Mouse (Mus musculus): ENCODE measurements around the gene Plcd3.
A peak's percentile ranks its signal among the peaks of the same experiment; 100 is the strongest.

The Plcd3 gene

GRCm38 (mm10) chr11:103058499-103059085, 42.9 kb downstream of the Plcd3 start:
- no peak for DNase-seq

DNA sequence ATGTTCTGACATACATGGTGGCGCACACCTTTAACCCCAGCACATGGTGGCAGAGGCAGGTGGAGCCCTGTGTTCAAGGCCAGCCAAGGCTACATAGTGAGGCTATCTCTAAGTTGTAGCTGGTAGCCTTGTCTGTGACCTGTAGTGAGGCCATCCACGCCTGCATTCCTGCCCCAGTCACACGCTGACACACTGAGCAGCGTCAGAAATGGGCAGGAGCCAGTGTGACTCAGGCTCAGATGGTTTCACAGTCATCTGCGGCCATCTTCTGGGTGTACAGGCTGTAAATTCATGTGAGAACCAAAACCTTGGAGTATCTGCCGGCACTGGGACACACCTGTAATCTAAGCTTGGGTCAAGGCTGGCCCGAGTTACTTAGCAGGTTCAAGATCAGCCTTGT, 44.8 kb downstream of the Plcd3 start:
- no peak for DNase-seq

DNA sequence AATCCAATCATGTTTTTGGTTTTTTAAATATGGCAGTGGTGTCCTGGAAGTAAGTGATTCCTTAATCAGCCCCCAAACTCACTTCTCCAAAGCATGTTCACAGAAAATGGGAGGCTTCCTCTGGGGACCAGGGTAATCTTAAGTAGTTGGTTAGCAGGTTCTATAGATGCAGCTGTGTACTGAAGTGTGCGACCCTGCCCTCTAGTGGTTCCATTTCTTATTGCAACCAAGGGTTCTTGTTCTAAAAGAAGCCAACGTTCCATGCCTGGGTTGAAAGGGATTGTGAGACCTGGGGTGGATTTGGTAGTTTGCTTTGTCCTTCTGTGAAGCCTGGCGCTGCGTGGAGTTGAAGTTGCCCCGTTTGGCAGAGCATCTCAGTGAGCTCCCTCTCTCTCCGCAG, 46.7 kb downstream of the Plcd3 start:
- peak; percentile 74 to 86 for DNase-seq

GRCm38 (mm10) chr11:103053191-103054076, 48.0 kb downstream of the Plcd3 start:
- DNase-seq, result no peak

DNA sequence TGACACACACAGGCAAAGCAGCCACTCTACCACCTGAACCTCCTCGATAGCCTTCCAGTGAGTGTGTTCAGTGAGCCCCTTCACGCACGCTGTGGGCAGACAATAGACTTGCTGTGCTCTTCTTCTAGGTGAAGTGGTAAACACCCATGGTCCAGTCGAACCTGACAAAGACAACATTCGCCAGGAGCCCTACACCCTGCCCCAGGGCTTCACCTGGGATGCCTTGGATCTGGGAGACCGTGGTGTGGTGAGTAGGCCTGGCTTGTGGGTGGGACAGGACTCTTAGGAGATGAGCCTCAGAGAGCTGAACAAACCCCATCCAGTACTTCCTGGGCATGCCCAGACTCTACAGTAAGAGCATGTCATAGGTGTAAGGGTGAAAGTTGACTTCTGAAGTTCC, 49.4 kb downstream of the Plcd3 start:
- DNase-seq, result no peak

GRCm38 (mm10) chr11:103051249-103051691, 50.2 kb downstream of the Plcd3 start:
- peak; percentile 33 to 43 for DNase-seq

GRCm38 (mm10) chr11:103050153-103050552, 51.3 kb downstream of the Plcd3 start:
- DNase-seq, result peak; percentile 55 to 64

- DNase-seq, result no peak
Measured at GRCm38 (mm10) chr11:103049611-103050010, 51.8 kb downstream of the Plcd3 start.

- DNase-seq, result no peak
Measured at GRCm38 (mm10) chr11:103046286-103046685, 55.2 kb downstream of the Plcd3 start.

DNA sequence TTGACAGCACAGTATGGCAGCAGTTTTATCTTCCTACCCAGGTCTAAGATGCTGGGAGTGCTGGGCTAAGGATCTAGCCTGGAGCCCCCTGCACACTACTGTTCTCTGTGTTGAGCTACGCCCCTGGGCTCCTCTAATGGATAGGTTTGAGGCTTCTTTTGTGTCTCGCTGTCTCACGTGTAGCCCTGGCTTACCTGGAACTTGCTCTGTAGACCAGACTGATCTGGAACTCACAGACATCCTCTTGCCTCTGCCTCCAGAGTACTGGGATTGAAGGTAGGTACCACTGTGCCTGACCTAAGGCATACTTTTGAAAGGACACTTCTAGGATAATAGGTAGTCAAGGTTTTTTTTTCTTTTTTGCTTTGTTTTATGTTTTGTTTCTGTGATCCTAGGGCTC, 57.5 kb downstream of the Plcd3 start:
- DNase-seq, result no peak

GRCm38 (mm10) chr11:103042828-103043227, 58.6 kb downstream of the Plcd3 start:
- DNase-seq, result no peak

DNA sequence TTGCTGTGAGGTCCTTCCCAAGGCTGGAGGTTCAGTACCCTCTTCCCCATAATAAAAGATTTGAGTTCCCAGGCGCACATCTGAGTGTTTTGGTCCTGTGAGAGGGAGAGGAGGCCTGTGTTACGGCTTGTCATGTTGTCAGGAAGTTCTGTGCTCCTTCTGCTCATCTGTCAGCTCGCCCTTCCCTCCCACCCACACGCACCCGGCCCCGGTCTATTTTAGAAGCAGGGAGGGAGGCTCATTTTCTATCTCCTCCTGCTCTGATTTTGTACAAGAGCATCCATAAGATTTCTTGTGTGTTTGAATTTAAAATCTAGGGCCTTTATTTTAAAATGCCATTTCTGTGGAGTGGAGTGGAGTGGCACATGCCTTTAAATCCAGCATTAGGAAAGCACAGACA, 63.4 kb downstream of the Plcd3 start:
- DNase-seq, result no peak

- DNase-seq, result no peak
Measured at GRCm38 (mm10) chr11:103036881-103037465, 64.5 kb downstream of the Plcd3 start.

DNA sequence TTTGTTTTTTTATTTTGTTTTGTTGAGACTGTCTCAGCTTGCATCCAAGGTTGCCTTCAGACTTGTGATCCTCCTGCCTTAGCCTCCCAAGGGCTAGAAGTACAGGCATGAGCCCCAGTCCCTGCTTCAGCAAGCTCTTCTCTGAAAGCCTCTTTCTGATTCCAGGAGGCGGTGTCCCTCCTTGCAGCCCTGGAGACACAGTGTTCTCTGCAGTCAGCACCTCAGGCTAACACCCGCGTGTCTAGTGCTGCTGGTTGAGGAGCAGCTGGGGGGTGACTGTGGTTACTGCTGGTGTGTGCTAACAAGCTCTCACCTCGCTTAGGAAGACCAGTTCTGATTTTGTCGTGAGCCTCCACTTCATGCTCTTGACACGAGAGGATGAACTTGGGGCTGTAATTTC, 66.5 kb downstream of the Plcd3 start:
- DNase-seq, result no peak

GRCm38 (mm10) chr11:103033030-103033429, 68.4 kb downstream of the Plcd3 start:
- no peak for DNase-seq

GRCm38 (mm10) chr11:103028176-103028891, 73.1 kb downstream of the Plcd3 start, which contains the start of the genes Nmt1 and Dcakd:
TSS of gene Nmt1 (plus strand) at chr11:103028190.
TSS of gene Dcakd (minus strand) at chr11:103028333.
- peak; percentile 94 to 96 for DNase-seq

- DNase-seq, result no peak
Measured at GRCm38 (mm10) chr11:103027570-103028175, 73.8 kb downstream of the Plcd3 start.

- no peak for DNase-seq
Measured at GRCm38 (mm10) chr11:103026901-103027300, 74.6 kb downstream of the Plcd3 start.

- DNase-seq, result no peak
Measured at GRCm38 (mm10) chr11:103023974-103024373, 77.5 kb downstream of the Plcd3 start.

DNA sequence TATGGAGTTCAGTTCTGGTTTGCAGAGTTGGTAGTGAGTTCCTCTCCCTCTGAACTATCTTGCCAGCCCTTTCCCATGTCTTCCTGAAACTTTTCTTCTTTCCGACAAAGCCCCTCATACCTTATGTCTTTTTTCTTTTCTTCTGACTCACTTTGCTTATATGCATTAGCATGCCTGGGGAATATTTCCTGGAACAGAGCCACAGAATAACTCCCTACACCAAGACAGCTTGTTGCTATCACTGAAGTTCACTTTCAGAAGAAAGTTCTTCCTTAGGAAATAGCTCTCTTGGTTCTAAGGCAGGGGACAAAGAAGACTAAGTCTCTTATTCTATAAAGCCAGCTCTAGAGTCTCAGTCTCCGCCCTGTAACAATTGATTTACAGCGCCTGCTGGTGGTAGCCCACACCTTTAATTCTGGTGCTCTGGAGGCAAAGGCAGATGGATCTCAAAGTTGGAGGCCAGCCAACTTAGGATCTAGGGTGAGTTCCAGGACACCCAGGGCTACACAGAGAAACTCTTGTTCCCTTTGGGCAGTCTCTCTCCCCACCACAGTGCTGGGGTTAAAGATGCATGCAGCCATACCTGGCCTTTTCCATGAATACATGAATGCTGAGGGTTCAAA, 80.6 kb downstream of the Plcd3 start:
- peak in 1 of 2 experiments; percentile 46 for DNase-seq

Data from cerebellum, postnatal 25 days (tissue).